Mouse (Mus musculus): Measurements from ENCODE around the gene Tfip11. TPM values are rescaled to one million over a fixed set of nuclear protein-coding genes. Genes with fewer than 3 reads are reported as not detected.

Tfip11 gene
- polyA plus RNA-seq, 1 experiment from 2014 or later: 33.8 TPM

DNA sequence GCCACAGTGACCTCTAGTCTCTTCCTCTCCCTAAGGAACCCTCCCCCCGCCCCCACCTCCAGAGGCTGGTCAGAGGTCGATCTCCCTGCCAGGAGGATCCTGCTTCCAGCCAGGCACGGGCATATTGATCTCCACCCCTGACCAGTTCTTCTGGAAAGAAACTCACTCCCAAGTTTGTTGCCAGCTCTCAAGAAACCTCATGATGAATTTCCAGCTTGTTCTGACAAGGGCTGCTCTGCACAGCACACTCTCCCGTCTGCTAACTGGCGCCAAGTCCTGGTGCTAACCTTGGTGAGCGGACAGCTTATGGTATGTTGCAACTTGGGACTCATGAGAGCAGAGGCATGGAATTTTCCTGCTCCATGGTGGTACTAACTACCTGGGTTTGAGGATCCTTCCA, 52.6 kb downstream of the Tfip11 start:
- 79% methylated on average over 6 of the region's 6 CpGs for WGBS
- ATAC-seq (replicated peaks; ENCODE audit: low FRiP score): no peak

GRCm38 (mm10) chr5:112381154-112381553, 55.0 kb downstream of the Tfip11 start:
- no peaks in the 10 kb centered on the region for H3K9me3 ChIP-seq (replicated peaks)
- H3K4me3 ChIP-seq (replicated peaks): no peak overlapping the region
- peaks cover 27% of the 10 kb centered on the region for H3K36me3 ChIP-seq
- H3K9ac ChIP-seq: no peak overlapping the region
- H3K4me2 ChIP-seq: no peak overlapping the region
- no peak for ATAC-seq (replicated peaks; ENCODE audit: low FRiP score)
- WGBS: 87% methylated on average over 11 of the region's 11 CpGs
- H3K27me3 ChIP-seq: no peaks in the 10 kb centered on the region
- no peaks in the 10 kb centered on the region for H3K4me1 ChIP-seq
- no peak overlapping the region for H3K27ac ChIP-seq

More for the DNA sequence above, 52.6 kb downstream of the Tfip11 start:
- Histone ChIP-seq H3K4me3 (replicated peaks) (no peak overlapping the region), H3K4me1 (no peaks in the 10 kb centered on the region), H3K9ac (no peak overlapping the region), H3K36me3 (peaks cover 51% of the 10 kb centered on the region), H3K9me3 (replicated peaks) (no peaks in the 10 kb centered on the region), H3K27ac (no peak overlapping the region), H3K27me3 (no peaks in the 10 kb centered on the region), H3K4me2 (no peak overlapping the region)

GRCm38 (mm10) chr5:112382042-112382441, 55.9 kb downstream of the Tfip11 start:
- Histone ChIP-seq H3K4me3 (replicated peaks) (no peak overlapping the region), H3K9me3 (replicated peaks) (no peaks in the 10 kb centered on the region), H3K9ac (no peak overlapping the region), H3K36me3 (peaks cover 24% of the 10 kb centered on the region), H3K4me1 (no peaks in the 10 kb centered on the region), H3K27me3 (no peaks in the 10 kb centered on the region), H3K4me2 (no peak overlapping the region), H3K27ac (no peak overlapping the region)
- 74% methylated on average over 9 of the region's 9 CpGs for WGBS
- ATAC-seq (replicated peaks; ENCODE audit: low FRiP score): no peak

GRCm38 (mm10) chr5:112382641-112383330, 56.6 kb downstream of the Tfip11 start:
- 68% methylated on average over 17 of the region's 17 CpGs for WGBS
- H3K4me1 ChIP-seq: no peaks in the 10 kb centered on the region
- no peak overlapping the region for H3K9ac ChIP-seq
- H3K9me3 ChIP-seq (replicated peaks): no peaks in the 10 kb centered on the region
- no peak overlapping the region for H3K4me2 ChIP-seq
- H3K27ac ChIP-seq: no peak overlapping the region
- no peak overlapping the region for H3K4me3 ChIP-seq (replicated peaks)
- H3K27me3 ChIP-seq: no peaks in the 10 kb centered on the region
- H3K36me3 ChIP-seq: peaks cover 20% of the 10 kb centered on the region; the same call in 1 of the 2 replicates
- 0 out of 2 replicates have a peak, but pooled peaks have one; percentile 26 for ATAC-seq (replicated peaks; ENCODE audit: low FRiP score)

- H3K9ac ChIP-seq: no peak overlapping the region
- no peak overlapping the region for H3K27ac ChIP-seq
- no peaks in the 10 kb centered on the region for H3K27me3 ChIP-seq
- H3K4me1 ChIP-seq: 0 out of 2 replicates have a peak, but pooled peaks cover 4% of the 10 kb centered on the region
- H3K9me3 ChIP-seq (replicated peaks): no peaks in the 10 kb centered on the region
- WGBS: 90% methylated on average over 13 of the region's 13 CpGs
- no peak overlapping the region for H3K4me3 ChIP-seq (replicated peaks)
- H3K4me2 ChIP-seq: no peak overlapping the region
- ATAC-seq (replicated peaks; ENCODE audit: low FRiP score): no peak
- H3K36me3 ChIP-seq: no peaks in the 10 kb centered on the region
Measured at GRCm38 (mm10) chr5:112384805-112385472, 58.8 kb downstream of the Tfip11 start.

DNA sequence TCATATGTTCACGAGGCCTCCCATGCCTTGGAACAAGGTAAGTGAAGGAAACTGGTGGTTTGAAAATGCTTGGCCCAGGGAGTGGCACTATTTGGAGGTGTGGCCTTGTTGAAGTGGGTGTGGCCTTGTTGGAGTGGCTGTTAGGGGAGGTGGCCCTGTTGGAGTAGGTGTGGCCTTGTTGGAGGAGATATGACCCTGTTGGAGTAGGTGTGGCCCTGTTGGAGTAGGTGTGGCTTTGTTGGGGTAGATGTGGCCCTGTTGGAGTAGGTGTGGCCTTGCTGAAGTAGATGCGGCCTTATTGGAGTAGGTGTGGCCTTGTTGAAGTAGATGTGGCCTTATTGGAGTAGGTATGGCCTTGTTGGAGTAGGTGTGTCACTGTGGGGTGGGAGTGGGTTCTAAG, 59.8 kb downstream of the Tfip11 start:
- H3K4me3 ChIP-seq (replicated peaks): no peak overlapping the region
- no peaks in the 10 kb centered on the region for H3K27me3 ChIP-seq
- H3K9ac ChIP-seq: no peak overlapping the region
- no peaks in the 10 kb centered on the region for H3K36me3 ChIP-seq
- no peak for ATAC-seq (replicated peaks; ENCODE audit: low FRiP score)
- 0 out of 2 replicates have a peak, but pooled peaks cover 4% of the 10 kb centered on the region for H3K4me1 ChIP-seq
- no peaks in the 10 kb centered on the region for H3K9me3 ChIP-seq (replicated peaks)
- no peak overlapping the region for H3K4me2 ChIP-seq
- H3K27ac ChIP-seq: no peak overlapping the region
- 81% methylated on average over 2 of the region's 2 CpGs for WGBS

Other genes with a start within 250 kb of the Tfip11 start
- 0.99 and 1.1 TPM in 2 replicates for gene Cryba4, start 73.8 kb upstream of the Tfip11 start, polyA plus RNA-seq (2015; fragmentation: Nextera tagmentation; extraction: Ambion mirVana)
- gene Crybb1, start 70.5 kb upstream of the Tfip11 start, polyA plus RNA-seq (2015; fragmentation: Nextera tagmentation; extraction: Ambion mirVana): 2.1 and 2.4 TPM in 2 replicates
- 53.4 and 60.0 TPM in 2 replicates for gene Tpst2, start 49.7 kb upstream of the Tfip11 start, polyA plus RNA-seq (2015; fragmentation: Nextera tagmentation; extraction: Ambion mirVana)
- gene Srrd, start 16.7 kb downstream of the Tfip11 start, polyA plus RNA-seq (2015; fragmentation: Nextera tagmentation; extraction: Ambion mirVana): 38.5 and 44.8 TPM in 2 replicates
- 33.4 and 39.1 TPM in 2 replicates for gene Hps4, start 16.7 kb downstream of the Tfip11 start, polyA plus RNA-seq (2015; fragmentation: Nextera tagmentation; extraction: Ambion mirVana)
- gene Gm6583, start 29.7 kb downstream of the Tfip11 start, polyA plus RNA-seq (2015; fragmentation: Nextera tagmentation; extraction: Ambion mirVana): 0.19 and 0.26 TPM in 2 replicates
- 6.9 and 8.1 TPM in 2 replicates for gene Asphd2, start 68.5 kb downstream of the Tfip11 start, polyA plus RNA-seq (2015; fragmentation: Nextera tagmentation; extraction: Ambion mirVana)
- not detected in 2 replicates for gene Gm6588, start 123.1 kb downstream of the Tfip11 start, polyA plus RNA-seq (2015; fragmentation: Nextera tagmentation; extraction: Ambion mirVana)